Mouse (Mus musculus) CH12.LX (cell line): Measurements from ENCODE around the gene Rpl34. TPM values are rescaled to one million over a fixed set of nuclear protein-coding genes. Genes with fewer than 3 reads are reported as not detected.

Source experiments
- DNase-seq: peaks from one replicate; pipeline ENCODE4 v3.0.0-alpha.2; 2013; ENCODE audit errors: extremely low read depth
- H3K27ac ChIP-seq: 2 replicates; pipeline ENCODE4 v1.5.1; 2012; ENCODE audit warnings: low read depth, mild to moderate bottlenecking, control low read depth, moderate library complexity; ENCODE audit not compliant: insufficient read depth
- H3K27me3 ChIP-seq: replicated peaks from 2 replicates; pipeline ENCODE3; 2012; ENCODE audit warnings: inconsistent platforms
- H3K36me3 ChIP-seq, 2 experiments: replicated peaks in 1 of 2; 2 replicates each; pipeline versions ENCODE3 to v1.6.1; 2012; ENCODE audit warnings: inconsistent platforms in 1 of 2, low read length in 1 of 2, mild to moderate bottlenecking in 1 of 2, mixed read lengths in 1 of 2, moderate library complexity in 1 of 2; ENCODE audit not compliant: control insufficient read depth in 1 of 2, insufficient read depth in 1 of 2
- H3K4me1 ChIP-seq, 2 experiments: 2 replicates each; pipeline ENCODE4 v1.6.1; 2012; ENCODE audit warnings: inconsistent platforms in 1 of 2, moderate library complexity in 1 of 2; ENCODE audit not compliant: insufficient read depth in 2 of 2, control insufficient read depth in 1 of 2
- H3K4me2 ChIP-seq: 2 replicates; pipeline ENCODE4 v1.6.1; 2012; ENCODE audit warnings: low read depth, mild to moderate bottlenecking, control low read depth; ENCODE audit not compliant: poor library complexity, insufficient read depth, severe bottlenecking
- H3K4me3 ChIP-seq, 3 experiments: fragments of 150-350 bp in 1 of 3; sonication (generic) in 1 of 3; replicated peaks in 1 of 3; 2 replicates each; pipeline versions ENCODE3 to v1.5.1; 2011 to 2012; ENCODE audit warnings: low read depth in 2 of 3, low read length in 2 of 3, mild to moderate bottlenecking in 2 of 3, moderate library complexity in 2 of 3, control low read depth in 1 of 3, improper control_type of control experiment in 1 of 3, inconsistent platforms in 1 of 3, mixed read lengths in 1 of 3; ENCODE audit not compliant: poor library complexity in 1 of 3
- H3K79me2 ChIP-seq: replicated peaks from 2 replicates; pipeline ENCODE4 v1.6.1; 2012; ENCODE audit warnings: mild to moderate bottlenecking, moderate library complexity; ENCODE audit not compliant: control insufficient read depth, poor library complexity, insufficient read depth, severe bottlenecking; ENCODE audit errors: extremely low read depth
- H3K9ac ChIP-seq: 2 replicates; pipeline ENCODE4 v1.6.1; 2012; ENCODE audit warnings: low read depth, mild to moderate bottlenecking, control low read depth, moderate library complexity; ENCODE audit not compliant: insufficient read depth
- H3K9me3 ChIP-seq: replicated peaks from 2 replicates; pipeline ENCODE3; 2012; ENCODE audit warnings: low read length, inconsistent platforms, mixed read lengths
- BHLHE40 ChIP-seq: IDR thresholded peaks from 2 replicates; pipeline ENCODE4 v1.6.1; 2011; ENCODE audit warnings: mild to moderate bottlenecking, low read depth, low read length, improper control_type of control experiment
- CHD2 ChIP-seq: IDR thresholded peaks from 2 replicates; pipeline ENCODE4 v1.6.1; 2011; ENCODE audit warnings: low read length, improper control_type of control experiment
- E2F4 ChIP-seq: IDR thresholded peaks from 2 replicates; pipeline ENCODE4 v1.6.1; 2011; ENCODE audit warnings: low read depth, low read length, improper control_type of control experiment; ENCODE audit not compliant: insufficient replicate concordance
- ETS1 ChIP-seq: conservative IDR thresholded peaks from 2 replicates; pipeline ENCODE4 v1.6.1; 2012; ENCODE audit warnings: low read depth, mild to moderate bottlenecking, inconsistent platforms, low read length, improper control_type of control experiment, moderate library complexity
- GABPA ChIP-seq: IDR thresholded peaks from 2 replicates; pipeline ENCODE4 v1.6.1; 2012; ENCODE audit warnings: low read depth, low read length, improper control_type of control experiment, inconsistent platforms; ENCODE audit not compliant: insufficient replicate concordance
- IRF4 ChIP-seq: IDR thresholded peaks from 2 replicates; pipeline ENCODE4 v1.6.1; 2014; ENCODE audit warnings: low read depth, mild to moderate bottlenecking, inconsistent platforms, low read length, improper control_type of control experiment
- JUND ChIP-seq: conservative IDR thresholded peaks from 2 replicates; pipeline ENCODE4 v1.6.1; 2011; ENCODE audit warnings: low read depth, low read length, improper control_type of control experiment
- MAZ ChIP-seq: IDR thresholded peaks from 2 replicates; pipeline ENCODE4 v1.6.1; 2012; ENCODE audit warnings: low read depth, mild to moderate bottlenecking, inconsistent platforms, low read length, improper control_type of control experiment, moderate library complexity
- MEF2A ChIP-seq: IDR thresholded peaks from 2 replicates; pipeline ENCODE4 v1.6.1; 2014; ENCODE audit warnings: low read depth, mild to moderate bottlenecking, inconsistent platforms, low read length, improper control_type of control experiment, borderline replicate concordance
- MYC ChIP-seq: IDR thresholded peaks from 2 replicates; pipeline ENCODE4 v1.6.1; 2011; ENCODE audit warnings: low read depth, mild to moderate bottlenecking, improper control_type of control experiment, low read length
- POLR2AphosphoS2 ChIP-seq: IDR thresholded peaks from 2 replicates; pipeline ENCODE4 v1.6.1; 2011; ENCODE audit warnings: low read depth, low read length, improper control_type of control experiment
- RCOR1 ChIP-seq: conservative IDR thresholded peaks from 2 replicates; pipeline ENCODE4 v1.6.1; 2012; ENCODE audit warnings: low read depth, mild to moderate bottlenecking, inconsistent platforms, low read length, improper control_type of control experiment
- SIN3A ChIP-seq: IDR thresholded peaks from 2 replicates; pipeline ENCODE4 v1.6.1; 2012; ENCODE audit warnings: low read length, improper control_type of control experiment, inconsistent platforms
- USF1 ChIP-seq: IDR thresholded peaks from 2 replicates; pipeline ENCODE4 v1.6.1; 2014; ENCODE audit warnings: low read depth, mild to moderate bottlenecking, inconsistent platforms, low read length, improper control_type of control experiment
- ZC3H11A ChIP-seq: IDR thresholded peaks from 2 replicates; pipeline ENCODE4 v1.6.1; 2012; ENCODE audit warnings: low read depth, mild to moderate bottlenecking, inconsistent platforms, low read length, improper control_type of control experiment
- dilution Hi-C: fragments of 300-500 bp; cut with MboI; formaldehyde crosslinking; loops from 2 replicates; pipeline ENCODE4 v1.14.3; 2020; ENCODE audit warnings: low sequenced_read_pairs; ENCODE audit not compliant: extremely low pct_unique_long_range_greater_than_20kb, extremely low pct_ligation_motif_present
- in situ Hi-C: fragments of 300-500 bp; cut with MboI; formaldehyde crosslinking; loops from 3 replicates; pipeline ENCODE4 v1.14.3; 2019; ENCODE audit warnings: low sequenced_read_pairs, low pct_ligation_motif_present, low pct_unique_long_range_greater_than_20kb, mixed read lengths
- polyA plus RNA-seq: library from polyadenylated mRNA; unstranded; fragments of >175 nt; gene quantifications from 2 replicates; pipeline ENCODE4 v1.2.1, GENCODE M21; 2012; ENCODE audit warnings: low read depth; ENCODE audit not compliant: insufficient read length
- total RNA-seq, 2 experiments: library from RNA; depleted of rRNA; stranded (reverse); fragments of 300-350 nt in 1 of 2; fragments of >200 nt in 1 of 2; gene quantifications; 2 replicates each; pipeline ENCODE4 v1.2.3; 2012 to 2014

Rpl34 gene
- total and polyA plus RNA-seq, 3 experiments, result 1,701 to 3,001 (median 2,604) TPM

DNA sequence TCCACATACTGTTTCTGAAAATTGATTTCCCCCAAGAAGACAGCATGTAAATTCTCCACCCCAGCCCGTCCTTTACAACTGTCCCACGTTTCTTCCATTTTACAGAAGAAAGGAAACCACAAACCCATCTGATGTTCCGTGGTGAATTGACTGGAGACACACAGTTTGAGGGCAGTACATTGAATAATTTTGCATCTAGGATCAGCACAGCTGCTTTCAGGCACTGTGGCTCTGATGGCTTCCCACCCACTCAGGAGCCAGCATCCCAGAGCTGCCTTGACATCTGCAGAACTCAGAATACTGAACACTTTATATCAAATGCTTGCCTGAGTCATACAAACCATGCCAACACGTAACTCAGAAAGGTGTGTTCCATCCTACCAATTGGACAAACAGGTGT is 10.0 kb downstream of the Rpl34 start:
- Histone ChIP-seq H3K36me3 (peaks cover 0 to 18% of the 10 kb centered on the region in 2 experiments), H3K27me3 (no peaks in the 10 kb centered on the region), H3K27ac (no peak overlapping the region), H3K79me2 (no peaks in the 10 kb centered on the region), H3K4me2 (no peak overlapping the region), H3K4me3 (no peak overlapping the region), H3K9ac (0 out of 2 replicates have a peak overlapping the region, but pooled peaks have one; percentile 24), H3K9me3 (no peaks in the 10 kb centered on the region), H3K4me1 (peaks cover 8 to 41% of the 10 kb centered on the region in 2 experiments; a peak in 3 of 4 replicates)
- TF ChIP-seq BHLHE40, result peak; percentile 52
- TF ChIP-seq JUND, result no peak
- peak; percentile 28; the same call in 1 of the 2 replicates for TF ChIP-seq ETS1
- no peak for TF ChIP-seq SIN3A
- in situ Hi-C loops (no loop called here), dilution Hi-C loops (no loop called here)
- no peak for DNase-seq

DNA sequence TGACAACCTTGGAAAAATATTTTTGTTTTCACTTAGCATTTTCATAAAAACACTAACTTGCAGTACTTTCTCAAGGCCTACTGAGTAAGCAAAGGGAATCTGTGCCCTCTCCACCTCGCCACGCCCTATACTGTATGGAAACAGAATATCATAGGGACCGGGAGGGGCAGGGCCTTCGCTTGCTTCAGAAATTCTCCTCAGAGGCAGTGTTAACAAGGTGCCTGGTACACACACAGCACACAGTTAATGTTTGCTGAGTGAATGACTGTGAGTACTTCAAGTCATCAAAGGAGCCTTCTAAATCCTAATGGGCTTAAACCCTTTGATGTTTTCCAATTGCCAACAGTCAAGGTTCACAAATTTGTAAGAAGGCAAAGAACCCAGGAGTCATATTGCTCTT is 11.3 kb downstream of the Rpl34 start:
- Histone ChIP-seq H3K79me2 (no peaks in the 10 kb centered on the region), H3K36me3 (peaks cover 0 to 10% of the 10 kb centered on the region in 2 experiments), H3K9me3 (no peaks in the 10 kb centered on the region), H3K4me2 (no peak overlapping the region), H3K4me3 (no peak overlapping the region), H3K4me1 (peaks cover 8 to 36% of the 10 kb centered on the region in 2 experiments; a peak in 3 of 4 replicates), H3K27ac (no peak overlapping the region), H3K27me3 (no peaks in the 10 kb centered on the region), H3K9ac (no peak overlapping the region)
- in situ Hi-C loops, result no loop called here
- dilution Hi-C loops, result no loop called here
- TF ChIP-seq MEF2A (no peak), POLR2AphosphoS2 (no peak), MYC (no peak), E2F4 (no peak), JUND (no peak), CHD2 (no peak), MAZ (no peak), RCOR1 (no peak), ZC3H11A (no peak), USF1 (no peak), IRF4 (no peak)
- no peak for DNase-seq

DNA sequence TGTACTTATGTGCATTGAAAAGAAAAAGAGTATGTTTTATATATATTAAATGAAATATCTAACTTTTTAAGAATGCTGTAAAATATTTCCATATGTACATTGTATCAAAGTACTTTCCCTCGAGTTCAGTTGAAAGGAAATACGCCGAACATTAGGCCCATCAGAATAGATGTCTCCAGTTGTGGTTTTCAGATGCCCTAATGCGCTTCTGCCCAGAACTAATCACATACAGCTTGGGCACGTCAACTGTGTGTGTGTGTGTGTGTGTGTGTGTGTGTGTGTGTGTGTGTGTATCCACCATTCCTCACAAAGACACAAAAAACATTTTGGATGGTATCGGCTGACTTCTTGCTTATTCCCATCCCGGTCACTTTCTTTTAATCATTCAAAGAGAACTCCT is 13.6 kb downstream of the Rpl34 start:
- H3K9ac ChIP-seq, result no peak overlapping the region
- no peaks in the 10 kb centered on the region for H3K79me2 ChIP-seq
- H3K4me3 ChIP-seq, result no peak overlapping the region
- H3K4me1 ChIP-seq, result peaks cover 8 to 21% of the 10 kb centered on the region in 2 experiments; a peak in 3 of 4 replicates
- no peaks in the 10 kb centered on the region for H3K9me3 ChIP-seq
- dilution Hi-C loops (no loop called here), in situ Hi-C loops (no loop called here)
- no peak overlapping the region for H3K27ac ChIP-seq
- no peak overlapping the region for H3K4me2 ChIP-seq
- H3K27me3 ChIP-seq, result no peaks in the 10 kb centered on the region
- H3K36me3 ChIP-seq, result no peaks in the 10 kb centered on the region
- TF ChIP-seq RCOR1 (no peak), GABPA (no peak)
- TF ChIP-seq, all 38 proteins: peak for 0
- DNase-seq, result no peak
